Mouse (Mus musculus) midbrain, embryonic 16.5 days (tissue): ENCODE results near the gene Alpk3. TPM values are rescaled to one million over a fixed set of nuclear protein-coding genes. Genes with fewer than 3 reads are reported as not detected.
"Not testable (repeated sequence)": the region's sequence is repeated elsewhere in the genome, so short reads cannot be mapped to it uniquely, and the experiment has no call there.

Source experiments
- ATAC-seq: fragments of 200-750 bp; cut with Nextera tagmentation; 2 replicates; pipeline ENCODE4 v1.8.0; 2017; ENCODE audit warnings: moderate TSS enrichment
- H3K27ac ChIP-seq: fragments of 300-500 bp; sonication (generic); 2 replicates; pipeline ENCODE4 v1.5.1; 2014; ENCODE audit warnings: mild to moderate bottlenecking, low read length, mixed read lengths
- H3K27me3 ChIP-seq: fragments of 300-500 bp; sonication (generic); 2 replicates; pipeline ENCODE4 v1.6.1; 2014; ENCODE audit warnings: low read depth, low read length, mixed read lengths; ENCODE audit not compliant: control insufficient read depth, insufficient read depth
- H3K36me3 ChIP-seq: fragments of 300-500 bp; sonication (generic); 2 replicates; pipeline ENCODE4 v1.6.1; 2014; ENCODE audit warnings: mild to moderate bottlenecking, low read length, moderate library complexity, mixed read lengths; ENCODE audit not compliant: control insufficient read depth, insufficient read depth
- H3K4me1 ChIP-seq: fragments of 300-500 bp; sonication (generic); 2 replicates; pipeline ENCODE4 v1.6.1; 2014; ENCODE audit warnings: mild to moderate bottlenecking, low read length, mixed read lengths; ENCODE audit not compliant: control insufficient read depth, insufficient read depth
- H3K4me2 ChIP-seq: fragments of 300-500 bp; sonication (generic); 2 replicates; pipeline ENCODE4 v1.6.1; 2014; ENCODE audit warnings: mild to moderate bottlenecking, low read length, mixed read lengths
- H3K4me3 ChIP-seq: fragments of 300-500 bp; sonication (generic); 2 replicates; pipeline ENCODE4 v1.5.1; 2014; ENCODE audit warnings: low read depth, mild to moderate bottlenecking, low read length, moderate library complexity, mixed read lengths
- H3K9ac ChIP-seq: fragments of 300-500 bp; sonication (generic); 2 replicates; pipeline ENCODE4 v1.6.1; 2014; ENCODE audit warnings: low read depth, low read length, mixed read lengths
- H3K9me3 ChIP-seq: fragments of 300-500 bp; sonication (generic); replicated peaks from 2 replicates; pipeline ENCODE4 v1.6.1; 2014; ENCODE audit warnings: mild to moderate bottlenecking, low read length, mixed read lengths; ENCODE audit not compliant: control insufficient read depth, poor library complexity, severe bottlenecking
- WGBS: fragments of 180-500 bp; shearing (Covaris S2); extraction: QIAGEN DNeasy Blood & Tissue Kit; methylation state at CpG from one replicate; pipeline ENCODE4 v1.1.7; 2014; 5-methylcytosine and 5-hydroxymethylcytosine counted together
- polyA plus RNA-seq: library from polyadenylated mRNA; unstranded; fragments of >200 nt; fragmentation: Nextera tagmentation; extraction: Ambion mirVana; gene quantifications from 2 replicates; pipeline ENCODE4 v1.2.1, GENCODE M21; 2015

Alpk3 gene
- polyA plus RNA-seq, 1 experiment from 2014 or later = 0.14 TPM

GRCm38 (mm10) chr7:81151216-81151615 lies 93.8 kb downstream of the Alpk3 start:
- H3K36me3 ChIP-seq = no peaks in the 10 kb centered on the region
- 90% methylated on average over 8 of the region's 8 CpGs for WGBS
- H3K9me3 ChIP-seq = no peaks in the 10 kb centered on the region; the same call in 1 of the 2 replicates
- no peak for ATAC-seq
- no peak overlapping the region for H3K4me2 ChIP-seq
- no peaks in the 10 kb centered on the region for H3K27me3 ChIP-seq
- no peak overlapping the region for H3K9ac ChIP-seq
- no peak overlapping the region for H3K27ac ChIP-seq
- H3K4me3 ChIP-seq = no peak overlapping the region
- no peaks in the 10 kb centered on the region for H3K4me1 ChIP-seq

GRCm38 (mm10) chr7:81152306-81152705 lies 94.9 kb downstream of the Alpk3 start:
- H3K4me2 ChIP-seq = no peak overlapping the region
- no peak for ATAC-seq
- H3K4me3 ChIP-seq = no peak overlapping the region
- no peaks in the 10 kb centered on the region; the same call in 1 of the 2 replicates for H3K9me3 ChIP-seq
- H3K9ac ChIP-seq = no peak overlapping the region
- no peaks in the 10 kb centered on the region for H3K27me3 ChIP-seq
- no peaks in the 10 kb centered on the region for H3K36me3 ChIP-seq
- H3K4me1 ChIP-seq = no peaks in the 10 kb centered on the region
- no peak overlapping the region for H3K27ac ChIP-seq
- WGBS = 95% methylated on average over 10 of the region's 10 CpGs

- 91% methylated on average over 7 of the region's 7 CpGs for WGBS
- Histone ChIP-seq H3K9me3 (no peaks in the 10 kb centered on the region; the same call in 1 of the 2 replicates), H3K4me3 (no peak overlapping the region), H3K9ac (no peak overlapping the region), H3K27ac (no peak overlapping the region), H3K4me2 (no peak overlapping the region), H3K27me3 (no peaks in the 10 kb centered on the region), H3K4me1 (no peaks in the 10 kb centered on the region), H3K36me3 (no peaks in the 10 kb centered on the region)
- ATAC-seq = no peak
These were observed 95.4 kb downstream of the Alpk3 start for GRCm38 (mm10) chr7:81152826-81153225.

GRCm38 (mm10) chr7:81153327-81153726 lies 95.9 kb downstream of the Alpk3 start:
- no peak for ATAC-seq

GRCm38 (mm10) chr7:81154244-81154643 lies 96.8 kb downstream of the Alpk3 start:
- not testable (repeated sequence) for H3K36me3 ChIP-seq, H3K9me3 ChIP-seq, H3K27me3 ChIP-seq, H3K27ac ChIP-seq, ATAC-seq, H3K4me3 ChIP-seq, H3K4me2 ChIP-seq, H3K4me1 ChIP-seq, H3K9ac ChIP-seq

More at GRCm38 (mm10) chr7:81153327-81153726, 95.9 kb downstream of the Alpk3 start:
- Histone ChIP-seq H3K4me3 (no peak overlapping the region), H3K9me3 (no peaks in the 10 kb centered on the region; the same call in 1 of the 2 replicates), H3K27ac (no peak overlapping the region), H3K4me1 (no peaks in the 10 kb centered on the region), H3K36me3 (no peaks in the 10 kb centered on the region), H3K27me3 (no peaks in the 10 kb centered on the region), H3K4me2 (no peak overlapping the region), H3K9ac (no peak overlapping the region)
- WGBS = 91% methylated on average over 6 of the region's 6 CpGs

- ATAC-seq = no peak
These were observed 97.6 kb downstream of the Alpk3 start for GRCm38 (mm10) chr7:81154960-81155359.

More at GRCm38 (mm10) chr7:81154960-81155359, 97.6 kb downstream of the Alpk3 start:
- no peak overlapping the region for H3K4me2 ChIP-seq
- no peak overlapping the region for H3K27ac ChIP-seq
- no peaks in the 10 kb centered on the region for H3K4me1 ChIP-seq
- no peak overlapping the region for H3K4me3 ChIP-seq
- no peak overlapping the region for H3K9ac ChIP-seq
- no peaks in the 10 kb centered on the region for H3K27me3 ChIP-seq
- no peaks in the 10 kb centered on the region for H3K36me3 ChIP-seq
- 0% methylated on average over 3 of the region's 3 CpGs for WGBS
- no peaks in the 10 kb centered on the region; the same call in 1 of the 2 replicates for H3K9me3 ChIP-seq

Other genes with a start within 250 kb of the Alpk3 start
- 17.5 and 21.2 TPM in 2 replicates for gene Iqgap1, start 231.6 kb upstream of the Alpk3 start, polyA plus RNA-seq
- gene Zscan2, start 196.7 kb upstream of the Alpk3 start, polyA plus RNA-seq = 4.0 TPM in 2 replicates
- gene Wdr73, start 156.3 kb upstream of the Alpk3 start, polyA plus RNA-seq = 35.1 and 36.3 TPM in 2 replicates
- 4.6 and 5.9 TPM in 2 replicates for gene Nmb, start 152.5 kb upstream of the Alpk3 start, polyA plus RNA-seq
- gene Sec11a, start 109.8 kb upstream of the Alpk3 start, polyA plus RNA-seq = 156 and 157 TPM in 2 replicates
- gene Zfp592, start 63.9 kb upstream of the Alpk3 start, polyA plus RNA-seq = 10.2 and 10.6 TPM in 2 replicates
- gene Slc28a1, start 57.2 kb downstream of the Alpk3 start, polyA plus RNA-seq = 0.07 TPM in 1 of 2 replicates, not detected in the other
- gene Pde8a, start 156.0 kb downstream of the Alpk3 start, polyA plus RNA-seq = 1.6 and 2.3 TPM in 2 replicates